Mouse (Mus musculus) adipose tissue, adult 10 weeks (tissue): ENCODE measurements around the gene Syne3. TPM values are rescaled to one million over a fixed set of nuclear protein-coding genes. Genes with fewer than 3 reads are reported as not detected.

Source experiments
- polyA plus RNA-seq: library from polyadenylated mRNA; stranded (reverse); fragments of 350-450 nt; fragmentation: Illumina TruSeq; extraction: RNeasy Lipid Tissue Mini Kit (QIAGEN cat#74804); gene quantifications from one replicate; pipeline ENCODE4 v1.2.3, GENCODE M21; 2014; ENCODE audit warnings: low read depth, low replicate concordance

Gene Syne3
- polyA plus RNA-seq = 4.2 TPM

DNA sequence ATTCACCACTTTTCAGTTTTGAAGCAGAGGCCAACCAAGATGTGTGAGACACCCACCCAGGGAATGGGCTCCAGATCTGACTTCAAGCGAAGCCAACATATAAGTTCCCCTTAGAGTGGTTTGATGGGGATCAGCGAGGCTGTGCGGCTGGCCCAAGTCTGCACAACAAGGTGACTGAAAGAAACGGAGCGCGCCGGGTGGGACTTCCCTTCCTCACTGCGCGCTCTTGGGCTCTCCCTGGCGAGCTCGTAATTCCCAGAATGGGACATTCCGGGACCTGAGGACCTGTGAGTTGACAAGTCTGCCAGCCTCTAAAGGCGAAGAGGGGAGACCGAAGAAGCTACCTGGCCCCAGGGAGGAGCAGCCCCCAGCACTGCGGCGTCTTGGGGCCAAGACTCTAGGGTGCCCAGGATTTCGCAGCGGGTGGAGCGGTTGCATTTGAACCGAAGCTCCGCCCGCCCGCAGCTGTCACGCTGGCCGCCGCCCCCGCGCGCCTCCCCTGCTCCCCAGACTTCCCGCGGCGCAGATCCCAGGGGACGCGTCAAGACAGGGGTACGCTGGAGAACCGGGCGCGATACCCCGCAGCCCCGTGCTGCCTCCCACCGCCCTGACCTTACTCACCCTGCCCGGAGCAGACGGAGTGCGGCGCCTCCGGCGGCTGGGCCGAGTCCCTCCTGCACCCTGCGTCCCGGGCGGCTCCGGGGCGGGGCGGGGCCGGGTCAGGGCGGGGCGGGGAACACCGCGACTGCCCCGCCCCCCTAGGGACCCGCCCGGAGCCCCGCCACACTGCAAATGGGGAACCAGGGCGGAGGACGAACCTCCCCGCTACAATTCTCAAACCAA lies at the start of gene Syne3:
TSS of gene Syne3 (minus strand) at position 440 of the 843 bp plus-strand sequence.

GRCm38 (mm10) chr12:105032147-105032831 lies 22.7 kb upstream of the Syne3 start, which contains the start of gene Glrx5:
TSS of gene Glrx5 (plus strand) at chr12:105032688.

Other genes starting within 250 kb of the Syne3 start
- gene Clmn, start 144.7 kb downstream of the Syne3 start, polyA plus RNA-seq = 35.1 TPM
- gene Glrx5, start 22.9 kb upstream of the Syne3 start, polyA plus RNA-seq = 31.5 TPM
- gene Tcl1b2, start 136.2 kb upstream of the Syne3 start, polyA plus RNA-seq = not detected
- not detected for gene Tcl1b1, start 149.9 kb upstream of the Syne3 start, polyA plus RNA-seq
- not detected for gene Tcl1b5, start 166.5 kb upstream of the Syne3 start, polyA plus RNA-seq
- not detected for gene Tcl1b3, start 181.2 kb upstream of the Syne3 start, polyA plus RNA-seq
- gene Tcl1b4, start 192.1 kb upstream of the Syne3 start, polyA plus RNA-seq = not detected
- not detected for gene Tcl1, start 213.0 kb upstream of the Syne3 start, polyA plus RNA-seq